Mouse (Mus musculus) gastrocnemius, adult 2 months (tissue): ENCODE measurements at regions not wholly inside any gene's neighbourhood (a gene's known extent, or its start where the extent isn't known, plus 50 kb on each side); places are given as distances from the start of the nearest gene placed in this dataset.
A peak's percentile ranks its signal among the peaks of the same experiment; 100 is the strongest.

Source experiments
- DNase-seq: peaks from one replicate; pipeline ENCODE4 v3.0.0; 2022
- H3K27ac ChIP-seq: fragments of 200-600 bp; 2 replicates; pipeline ENCODE4 v1.8.1; 2022; ENCODE audit warnings: mild to moderate bottlenecking
- H3K4me3 ChIP-seq: fragments of 200-600 bp; 2 replicates; pipeline ENCODE4 v1.8.1; 2022; ENCODE audit warnings: mild to moderate bottlenecking, moderate library complexity
- CTCF ChIP-seq: fragments of 200-600 bp; IDR thresholded peaks from 2 replicates; pipeline ENCODE4 v1.8.1; 2022; ENCODE audit warnings: antibody characterized with exemption, mild to moderate bottlenecking, moderate library complexity
- intact Hi-C: fragments of 180-260 bp; cut with DNase I; formaldehyde crosslinking; loops from one replicate; pipeline ENCODE4 v1.15.1; 2025

DNA sequence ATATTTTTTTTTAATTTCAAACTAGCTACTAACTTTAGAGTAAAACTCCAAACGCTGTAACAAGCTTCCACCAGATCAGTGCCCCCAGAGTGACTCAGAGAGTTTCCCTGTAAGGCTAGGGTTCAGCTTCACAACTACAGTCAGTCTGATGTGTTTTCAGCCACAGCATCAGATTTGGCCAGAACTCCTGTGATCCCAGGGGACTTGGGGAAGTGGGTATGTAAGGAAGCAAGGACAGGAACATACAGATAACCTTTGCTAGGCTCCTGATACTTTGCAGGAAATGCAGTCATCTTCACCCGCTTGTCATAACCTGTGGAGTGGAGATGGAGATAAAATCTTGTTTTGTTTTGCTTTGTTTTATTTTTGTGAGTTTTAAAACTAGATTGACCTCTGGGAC is 517.5 kb upstream of the A1bg start:
- no peak for DNase-seq
- intact Hi-C loops: no loop called here

DNA sequence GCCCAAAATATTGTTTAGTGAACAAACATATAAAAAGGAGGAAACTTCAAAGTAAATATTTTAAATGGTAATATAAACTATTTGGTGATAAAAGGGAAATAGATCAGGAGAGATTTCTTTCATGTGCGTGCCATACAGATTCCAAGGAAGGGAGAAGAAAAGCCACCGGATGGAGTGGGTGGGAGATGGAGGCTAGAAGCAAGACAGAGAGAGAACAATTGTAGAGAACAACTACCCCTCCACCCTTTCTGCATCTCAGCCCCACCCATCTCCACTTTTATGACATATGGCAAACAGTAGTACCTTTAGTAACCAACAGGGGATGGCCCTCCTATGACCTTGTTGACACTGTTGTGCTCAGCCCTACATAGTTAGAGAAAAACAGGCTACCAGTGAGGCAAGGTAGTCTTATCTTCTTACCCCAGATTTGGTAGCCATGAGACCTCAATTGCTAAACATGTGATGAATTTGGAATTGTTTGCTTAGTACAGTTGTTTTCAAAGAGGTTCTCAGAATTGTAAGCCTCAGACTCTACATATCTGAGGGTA is 516.9 kb upstream of the A1bg start:
- DNase-seq: no peak
- intact Hi-C loops: no loop called here
- no peak for TF ChIP-seq CTCF
- no peak overlapping the region for H3K4me3 ChIP-seq
- H3K27ac ChIP-seq: no peak overlapping the region

More for the DNA sequence above, 517.5 kb upstream of the A1bg start:
- H3K4me3 ChIP-seq: no peak overlapping the region
- H3K27ac ChIP-seq: no peak overlapping the region
- no peak for TF ChIP-seq CTCF

DNA sequence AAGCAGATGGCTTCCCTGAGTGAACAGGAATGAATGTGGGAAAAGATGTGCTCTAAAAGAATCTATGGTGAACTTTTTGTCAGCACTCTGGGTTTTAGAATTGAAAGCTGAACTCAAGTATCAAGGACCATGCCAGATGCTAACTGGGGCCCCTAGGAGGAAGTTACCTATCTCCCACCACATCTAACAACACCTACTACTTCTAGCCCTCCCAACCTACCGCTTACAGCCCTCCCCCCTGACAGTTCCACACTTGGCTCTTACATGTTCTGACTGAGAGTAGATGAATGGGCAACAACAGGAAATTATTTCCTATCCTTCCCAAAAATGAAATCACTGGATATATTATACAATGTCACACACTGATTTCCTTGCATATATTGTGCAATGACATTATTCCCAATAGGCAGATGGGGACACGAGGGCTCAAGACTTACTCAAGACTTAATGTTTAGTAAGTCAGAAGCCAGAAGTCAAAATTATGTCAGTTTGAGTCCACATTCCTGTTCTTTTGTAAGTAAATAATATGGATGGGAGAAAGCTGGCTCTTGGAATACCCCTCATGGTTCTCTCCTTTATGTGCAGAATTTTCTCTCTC is 506.1 kb upstream of the A1bg start:
- no peak for TF ChIP-seq CTCF
- no peak for DNase-seq
- H3K27ac ChIP-seq: no peak overlapping the region
- intact Hi-C loops: no loop called here
- no peak overlapping the region for H3K4me3 ChIP-seq

DNA sequence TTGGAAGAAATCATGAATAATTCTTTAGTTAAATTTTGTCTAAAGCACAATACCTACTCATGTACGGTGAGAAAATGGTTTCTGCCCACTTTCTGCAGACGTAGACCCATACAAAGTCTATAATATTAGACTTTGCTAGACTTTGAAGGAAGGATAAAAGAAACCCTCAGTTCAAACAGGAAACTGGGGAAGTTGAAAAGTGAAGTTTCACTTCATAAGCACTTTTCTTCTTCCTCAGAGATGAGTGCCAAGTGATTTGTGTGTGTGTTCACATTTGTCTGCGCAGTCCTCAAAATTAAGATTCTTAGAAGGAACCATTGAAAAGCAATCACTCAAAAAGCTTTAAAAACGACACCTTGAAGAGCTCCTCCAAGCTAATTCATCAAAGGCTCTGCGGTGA is 500.2 kb upstream of the A1bg start:
- intact Hi-C loops: no loop called here
- Histone ChIP-seq H3K4me3 (no peak overlapping the region), H3K27ac (no peak overlapping the region)
- no peak for DNase-seq
- TF ChIP-seq CTCF: no peak

DNA sequence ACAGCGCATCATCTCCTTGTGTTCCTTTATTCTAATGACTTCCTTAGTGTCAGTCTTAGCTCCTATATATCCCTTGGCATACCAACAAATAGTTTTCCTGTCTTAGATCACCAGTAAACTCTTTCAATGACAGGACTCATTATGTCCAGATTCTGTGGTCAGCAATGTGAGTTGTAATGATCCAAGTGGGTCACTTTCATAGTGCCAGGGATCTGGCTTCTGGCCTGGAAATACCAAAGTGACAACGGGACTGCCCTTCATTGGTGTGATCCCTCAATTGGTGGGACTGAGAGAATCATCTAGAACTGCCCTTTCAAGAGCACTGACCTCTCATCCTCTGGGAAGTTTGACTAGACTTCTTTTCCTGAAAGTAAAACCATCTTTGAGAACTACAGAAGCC is 494.7 kb upstream of the A1bg start:
- intact Hi-C loops: loop anchor here (10.0 kb wide), 1 partner anchor 1587 kb away; no protein-coding TSS in a partner anchor
- Histone ChIP-seq H3K4me3 (no peak overlapping the region), H3K27ac (no peak overlapping the region)
- DNase-seq: no peak
- TF ChIP-seq CTCF: no peak

DNA sequence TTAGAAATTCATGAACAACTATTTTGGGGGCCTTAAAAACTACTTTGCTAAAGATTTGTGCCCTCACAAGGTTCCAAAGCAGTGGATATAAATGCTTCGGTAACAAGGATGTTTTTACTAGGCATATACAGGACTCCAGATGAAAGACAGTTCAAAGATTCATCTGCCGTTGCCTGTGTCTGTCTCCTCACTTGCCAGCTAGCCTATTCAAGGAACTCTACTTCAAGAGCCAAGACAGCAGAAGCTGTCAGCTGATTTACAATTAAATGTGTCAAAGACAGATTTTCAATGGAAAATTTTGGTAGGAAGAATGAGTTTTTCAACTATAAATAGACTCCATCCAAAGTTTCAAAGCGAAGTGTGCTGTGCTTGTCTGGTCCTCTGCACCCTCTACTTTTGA is 494.0 kb upstream of the A1bg start:
- Histone ChIP-seq H3K4me3 (no peak overlapping the region), H3K27ac (no peak overlapping the region)
- DNase-seq: no peak
- intact Hi-C loops: loop anchor here (10.0 kb wide), 1 partner anchor 1588 kb away; no protein-coding TSS in a partner anchor
- TF ChIP-seq CTCF: no peak

DNA sequence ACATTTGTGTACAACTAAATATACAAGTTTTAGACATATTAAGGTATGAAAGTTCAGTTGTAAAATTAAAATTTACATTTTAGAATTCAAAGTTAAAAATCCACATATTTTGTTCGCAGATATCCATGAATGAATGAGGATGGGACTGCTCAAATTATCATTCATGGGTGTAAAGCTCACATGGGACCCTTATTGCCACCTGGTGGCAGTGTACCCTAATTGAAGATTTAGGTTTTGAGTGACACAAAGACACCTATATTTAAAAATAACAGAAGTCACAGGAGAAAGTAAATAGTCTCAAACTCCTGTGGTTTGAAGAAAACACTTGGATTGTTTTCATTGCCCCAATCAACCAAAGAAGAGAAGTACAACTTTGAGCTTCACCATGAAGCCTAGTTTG is 492.8 kb upstream of the A1bg start:
- no peak for DNase-seq
- intact Hi-C loops: loop anchor here (2.0 to 10.0 kb wide), 2 partner anchors 259 to 1589 kb away; no protein-coding TSS in a partner anchor
- no peak overlapping the region for H3K4me3 ChIP-seq
- peak; percentile 63 for TF ChIP-seq CTCF
- H3K27ac ChIP-seq: no peak overlapping the region

DNA sequence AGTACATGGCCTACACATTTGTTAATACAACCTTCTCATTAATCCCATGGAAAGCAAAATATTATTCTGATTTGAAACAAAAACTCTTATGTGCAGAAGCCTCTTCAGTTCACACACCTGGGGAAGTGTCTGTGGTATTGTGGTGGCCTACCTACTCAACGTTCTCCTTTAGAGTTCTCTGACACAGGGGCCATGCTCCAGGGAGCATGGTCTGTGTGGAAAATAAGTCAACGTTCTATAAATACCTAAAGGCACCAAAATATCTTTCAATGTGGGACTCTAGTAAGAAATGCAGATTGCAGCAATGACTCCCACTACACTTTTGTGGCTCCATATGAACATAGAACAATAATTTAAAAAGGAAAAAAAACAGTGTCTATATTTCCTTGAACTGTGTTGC is 489.0 kb upstream of the A1bg start:
- Histone ChIP-seq H3K27ac (no peak overlapping the region), H3K4me3 (no peak overlapping the region)
- intact Hi-C loops: loop anchor here (10.0 kb wide), 1 partner anchor 1593 kb away; no protein-coding TSS in a partner anchor
- no peak for DNase-seq
- TF ChIP-seq CTCF: no peak

DNA sequence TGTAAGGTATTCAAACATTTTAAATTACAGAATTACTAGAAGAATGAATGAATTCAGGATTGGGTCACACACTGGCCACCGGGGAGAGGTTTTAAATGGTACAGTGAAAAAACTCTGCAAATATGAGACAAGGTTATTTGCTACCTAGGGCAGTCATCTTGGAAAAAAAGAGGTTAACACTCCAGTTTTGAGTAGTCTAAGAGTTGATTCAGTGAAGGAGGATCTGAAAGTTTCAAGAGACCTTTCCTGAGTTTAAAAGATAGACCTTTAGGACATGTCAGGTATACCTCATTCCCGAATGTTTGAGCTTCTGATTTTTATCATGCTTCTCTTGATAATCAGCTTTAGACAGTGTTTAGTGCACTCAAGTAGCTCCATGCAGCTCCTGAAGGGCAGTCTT is 488.0 kb upstream of the A1bg start:
- intact Hi-C loops: loop anchor here (10.0 kb wide), 1 partner anchor 1594 kb away; no protein-coding TSS in a partner anchor

DNA sequence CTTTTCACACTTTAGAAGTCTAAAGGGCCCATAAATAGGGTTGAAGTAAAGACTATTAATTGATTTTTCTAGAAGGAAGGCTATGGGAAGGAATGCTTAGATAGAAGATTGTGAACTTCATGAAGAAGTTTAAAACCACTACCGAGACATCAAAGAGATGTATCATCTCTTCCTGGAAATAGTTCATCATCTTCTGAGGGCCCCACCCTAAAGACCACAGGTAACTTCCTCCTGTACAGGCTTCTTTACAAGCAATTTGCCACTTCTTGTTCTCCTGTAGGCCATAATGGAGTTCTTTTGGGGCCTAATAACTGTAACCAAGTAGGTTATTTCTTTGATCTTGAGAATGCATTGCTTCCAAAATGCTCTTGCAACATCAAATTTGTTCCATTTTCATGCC is 485.8 kb upstream of the A1bg start:
- intact Hi-C loops: no loop called here
- Histone ChIP-seq H3K27ac (no peak overlapping the region), H3K4me3 (no peak overlapping the region)
- no peak for TF ChIP-seq CTCF
- no peak for DNase-seq

More for the DNA sequence above, 488.0 kb upstream of the A1bg start:
- Histone ChIP-seq H3K4me3 (no peak overlapping the region), H3K27ac (no peak overlapping the region)
- no peak for DNase-seq
- no peak for TF ChIP-seq CTCF

DNA sequence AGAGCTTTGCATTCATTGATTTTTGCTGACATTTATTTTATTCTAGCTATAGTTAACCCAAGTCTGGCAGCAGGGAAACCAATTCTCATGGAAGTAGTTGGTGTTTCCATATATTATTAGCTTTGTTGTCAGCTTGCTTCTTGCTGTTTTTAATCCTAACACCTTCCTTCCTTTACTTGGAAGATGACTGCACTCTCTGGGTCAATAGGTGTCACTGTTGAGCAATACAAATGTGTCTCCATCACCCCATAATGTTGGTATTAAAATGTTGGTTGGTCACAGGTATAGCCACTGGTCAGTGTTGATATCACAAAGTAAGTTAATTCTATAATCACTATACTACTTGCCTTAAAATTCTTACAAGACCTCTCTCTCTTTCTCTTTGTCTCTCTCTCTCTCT is 477.9 kb upstream of the A1bg start:
- no peak for DNase-seq
- TF ChIP-seq CTCF: peak; percentile 41
- no peak overlapping the region for H3K4me3 ChIP-seq
- no peak overlapping the region for H3K27ac ChIP-seq
- intact Hi-C loops: no loop called here

DNA sequence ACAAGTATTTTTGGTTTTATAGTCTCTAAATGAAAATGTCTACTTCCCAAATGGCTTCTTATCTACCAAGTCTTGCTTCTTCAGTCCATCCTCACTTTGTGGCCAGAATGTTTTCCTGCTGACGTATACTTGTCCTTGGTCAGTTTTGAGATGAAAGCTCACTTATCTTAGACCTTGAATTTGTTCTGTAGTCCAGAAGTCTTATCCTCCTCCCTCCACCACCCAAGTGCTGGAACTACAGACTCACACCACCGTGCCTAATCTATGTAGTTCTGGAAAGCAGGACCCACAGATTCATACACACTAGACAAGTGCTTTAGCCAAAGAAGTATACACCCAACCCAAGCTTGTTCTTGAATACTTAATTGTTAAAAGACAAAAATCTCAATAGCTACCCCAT is 477.2 kb upstream of the A1bg start:
- H3K27ac ChIP-seq: no peak overlapping the region
- intact Hi-C loops: no loop called here
- TF ChIP-seq CTCF: no peak
- H3K4me3 ChIP-seq: no peak overlapping the region
- no peak for DNase-seq

DNA sequence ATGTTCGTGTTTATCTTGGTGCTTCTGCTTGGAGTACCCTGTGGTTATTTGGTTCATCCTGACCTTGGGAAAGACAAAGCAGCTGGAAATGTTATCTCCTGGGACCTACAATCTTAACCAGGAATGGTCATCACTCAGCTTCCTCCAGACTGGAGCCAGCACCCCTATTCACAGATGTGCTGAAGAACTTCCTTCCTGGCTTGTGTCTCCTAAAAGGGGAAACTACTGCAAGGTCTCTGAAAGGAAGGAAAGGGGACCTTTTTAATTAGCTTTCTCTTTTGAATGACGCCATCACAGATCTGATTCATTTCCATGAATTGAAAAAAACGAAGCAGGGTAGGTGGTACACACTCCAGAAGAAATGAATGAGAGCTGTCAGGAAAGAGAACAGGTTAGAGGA is 476.0 kb upstream of the A1bg start:
- intact Hi-C loops: no loop called here
- no peak for TF ChIP-seq CTCF
- no peak for DNase-seq

DNA sequence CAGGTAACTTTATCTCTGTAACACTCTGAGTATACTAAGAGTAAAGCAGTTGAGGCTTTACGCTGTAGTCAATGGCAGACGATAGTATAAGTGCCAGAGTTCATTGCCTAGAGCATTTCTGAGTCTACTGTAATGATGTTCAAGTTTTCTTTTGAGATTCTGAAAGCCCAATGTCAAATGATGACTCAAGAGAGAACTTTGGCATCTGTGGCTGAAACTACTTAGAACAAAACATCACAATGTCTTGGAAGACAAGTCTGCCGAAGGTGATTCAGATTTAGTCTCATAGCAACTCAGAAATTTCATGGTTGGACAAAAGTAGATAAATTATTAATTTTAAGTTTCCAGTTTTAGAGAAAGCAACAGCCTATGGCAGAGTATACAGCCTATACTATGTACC is 474.2 kb upstream of the A1bg start:
- H3K4me3 ChIP-seq: no peak overlapping the region
- no peak for TF ChIP-seq CTCF
- intact Hi-C loops: no loop called here
- no peak overlapping the region for H3K27ac ChIP-seq
- DNase-seq: no peak

More for the DNA sequence above, 476.0 kb upstream of the A1bg start:
- Histone ChIP-seq H3K27ac (no peak overlapping the region), H3K4me3 (no peak overlapping the region)
